ENCODE assay signal across 9 mouse cellular contexts in genomic region chr5:148909402-148909801, GRCm38 (mm10). TPM values are rescaled to one million over a fixed set of nuclear protein-coding genes. Genes with fewer than 3 reads are reported as not detected.
A peak's percentile ranks its signal among the peaks of the same experiment; 100 is the strongest.
DNase-seq lines count a peak whose midpoint lies in the region; ATAC-seq lines count a peak whose summit lies in the region.
"Had no signal": no experiment of that assay in that cellular context is flagged by ENCODE, and none has a peak within 500 bp of the region (broad histone marks: within the 10 kb centered on the region; RNA-seq: fewer than 3 reads in every experiment).

No protein-coding gene starts in this region.

- H3K27ac ChIP-seq in forebrain, embryonic 10.5 days: peak overlapping the region; percentile 31
- H3K27ac ChIP-seq in forebrain, embryonic 13.5 days: no peak overlapping the region
- H3K27ac ChIP-seq in limb, embryonic 10.5 days: peak overlapping the region; percentile 44

- H3K9me3 ChIP-seq in forebrain, embryonic 10.5 days: no peaks in the 10 kb centered on the region
- H3K9me3 ChIP-seq in forebrain, embryonic 13.5 days (replicated peaks): no peaks in the 10 kb centered on the region
- no peaks in the 10 kb centered on the region for H3K9me3 ChIP-seq in limb, embryonic 10.5 days (replicated peaks)

- 38% methylated on average over 6 of the region's 6 CpGs for WGBS in forebrain, embryonic 10.5 days
- WGBS in forebrain, embryonic 13.5 days: 44% methylated on average over 6 of the region's 6 CpGs
- WGBS in limb, embryonic 10.5 days: 31% methylated on average over 6 of the region's 6 CpGs

- H3K4me3 ChIP-seq in forebrain, embryonic 10.5 days: no peak overlapping the region
- no peak overlapping the region for H3K4me3 ChIP-seq in forebrain, embryonic 13.5 days
- H3K4me3 ChIP-seq in limb, embryonic 10.5 days: no peak overlapping the region
- H3K4me3 ChIP-seq: erythroblast, embryonic 14.5 days had no signal

- H3K9ac ChIP-seq in forebrain, embryonic 13.5 days: no peak overlapping the region

- no peak for DNase-seq in forebrain, embryonic 10.5 days (ENCODE audit: extremely low spot score, low spot score)
- DNase-seq in adrenal gland, postnatal 14 days: peak; percentile 54
- DNase-seq in heart, postnatal 10 days: peak; percentile 58 to 61
- DNase-seq in limb, embryonic 10.5 days (ENCODE audit: low spot score): no peak
- peak; percentile 27 for DNase-seq in retina, embryonic 14.5 days (ENCODE audit: low spot score)
- DNase-seq in spleen, adult 12 weeks (ENCODE audit: low spot score): no peak

- H3K4me2 ChIP-seq in forebrain, embryonic 13.5 days: no peak overlapping the region

- ATAC-seq in forebrain, embryonic 13.5 days: no peak
- ATAC-seq in megakaryocyte-erythroid progenitor cell, adult 5-6 weeks (replicated peaks; ENCODE audit: low FRiP score, low TSS enrichment, poor library complexity, severe bottlenecking): no peak

- H3K36me3 ChIP-seq in forebrain, embryonic 10.5 days (replicated peaks): peaks cover 74% of the 10 kb centered on the region
- H3K36me3 ChIP-seq in forebrain, embryonic 13.5 days (ENCODE audit: poor library complexity, severe bottlenecking): peaks cover 59% of the 10 kb centered on the region
- H3K36me3 ChIP-seq in limb, embryonic 10.5 days: peaks cover 48% of the 10 kb centered on the region

- H3K4me1 ChIP-seq in forebrain, embryonic 10.5 days: peaks cover 31% of the 10 kb centered on the region
- peaks cover 25% of the 10 kb centered on the region for H3K4me1 ChIP-seq in forebrain, embryonic 13.5 days
- peaks cover 22% of the 10 kb centered on the region for H3K4me1 ChIP-seq in limb, embryonic 10.5 days

- H3K27me3 ChIP-seq in forebrain, embryonic 10.5 days (ENCODE audit: poor library complexity, severe bottlenecking): no peaks in the 10 kb centered on the region
- no peaks in the 10 kb centered on the region for H3K27me3 ChIP-seq in forebrain, embryonic 13.5 days
- no peaks in the 10 kb centered on the region for H3K27me3 ChIP-seq in limb, embryonic 10.5 days (ENCODE audit: low read depth, poor library complexity, severe bottlenecking)

- intact Hi-C loops in heart, postnatal 10 days (cut with DNase I): loop anchor here (5.0 kb wide), 3 partner anchors 83 to 428 kb away; no protein-coding TSS in a partner anchor

RNA-seq across cellular contexts. Expression of gene Katnal1, which starts 19.7 kb away (rescaled TPM):
- polyA plus RNA-seq in forebrain, embryonic 10.5 days (2016; fragmentation: Nextera tagmentation; extraction: Ambion mirVana): 19.8 and 22.9 TPM in 2 replicates
- 31.6 and 38.5 TPM in 2 replicates for polyA plus RNA-seq in forebrain, embryonic 13.5 days (2015; fragmentation: Nextera tagmentation; extraction: Ambion mirVana)
- 7.2 and 7.6 TPM in 2 replicates for total RNA-seq in adrenal gland, postnatal 14 days (2021)
- total RNA-seq in heart, postnatal 10 days (2021): 1 to 10 TPM; 5.9 to 9.4 TPM
- 15.4 and 19.3 TPM in 2 replicates for polyA plus RNA-seq in limb, embryonic 10.5 days (2016; fragmentation: Nextera tagmentation; extraction: Ambion mirVana)
- 13.0 and 19.0 TPM in 2 replicates for total RNA-seq in megakaryocyte-erythroid progenitor cell, adult 5-6 weeks (2014; fragmentation: Nextera tagmentation)
- 11.2 and 23.9 TPM in 2 replicates for total RNA-seq in megakaryocyte-erythroid progenitor cell, adult 5-6 weeks (2017)

Comparison
In these comparisons a context has a peak if more than half of its experiments do, and no peak if none do; other contexts are left out.
1. DNase-seq: peak in adrenal gland, postnatal 14 days (single experiment), heart, postnatal 10 days (2 of 2) and retina, embryonic 14.5 days (single experiment); none in forebrain, embryonic 10.5 days (single experiment), limb, embryonic 10.5 days (single experiment) and spleen, adult 12 weeks (single experiment).